Mouse (Mus musculus): ENCODE measurements around the gene Bin2. TPM values are rescaled to one million over a fixed set of nuclear protein-coding genes. Genes with fewer than 3 reads are reported as not detected.

The Bin2 gene
- polyA plus RNA-seq, 1 experiment = 101 TPM

- peak overlapping the region; percentile 92 for H3K27ac ChIP-seq (ENCODE audit: insufficient read depth, low read length)
- no peaks in the 10 kb centered on the region for H3K27me3 ChIP-seq (ENCODE audit: control insufficient read depth, insufficient read depth, low read length)
- H3K4me3 ChIP-seq (ENCODE audit: extremely low read depth, insufficient read depth, insufficient read length) = peak overlapping the region; percentile 79
- WGBS = 41% methylated on average over 5 of the region's 5 CpGs
- H3K36me3 ChIP-seq (ENCODE audit: control insufficient read depth, insufficient read depth, low read length) = no peaks in the 10 kb centered on the region; the same call in 1 of the 2 replicates
- peaks cover 23% of the 10 kb centered on the region; the same call in 1 of the 2 replicates for H3K4me1 ChIP-seq (ENCODE audit: control insufficient read depth, insufficient read depth, insufficient read length)
- peak; percentile 34 to 40 for DNase-seq (ENCODE audit: low read depth in 1 of 2, low spot score in 2 of 2)
- no peak for TF ChIP-seq POLR2A (IDR thresholded peaks at IDR 0.05; ENCODE audit: low read depth, low read length)
- TF ChIP-seq CTCF (IDR thresholded peaks at IDR 0.05; ENCODE audit: extremely low read depth, insufficient read depth, insufficient read length, insufficient replicate concordance) = no peak
Observed at GRCm38 (mm10) chr15:100667871-100668545, 1.3 kb downstream of the Bin2 start.

GRCm38 (mm10) chr15:100667420-100667819 lies 1.9 kb downstream of the Bin2 start:
- TF ChIP-seq CTCF (IDR thresholded peaks at IDR 0.05; ENCODE audit: extremely low read depth, insufficient read depth, insufficient read length, insufficient replicate concordance) (no peak), POLR2A (IDR thresholded peaks at IDR 0.05; ENCODE audit: low read depth, low read length) (no peak)
- Histone ChIP-seq H3K27me3 (ENCODE audit: control insufficient read depth, insufficient read depth, low read length) (no peaks in the 10 kb centered on the region), H3K4me3 (ENCODE audit: extremely low read depth, insufficient read depth, insufficient read length) (peak overlapping the region; percentile 79), H3K36me3 (ENCODE audit: control insufficient read depth, insufficient read depth, low read length) (no peaks in the 10 kb centered on the region; the same call in 1 of the 2 replicates), H3K4me1 (ENCODE audit: control insufficient read depth, insufficient read depth, insufficient read length) (peaks cover 25% of the 10 kb centered on the region; the same call in 1 of the 2 replicates), H3K27ac (ENCODE audit: insufficient read depth, low read length) (peak overlapping the region; percentile 92)
- no peak for DNase-seq (ENCODE audit: low read depth in 1 of 2, low spot score in 2 of 2)
- 29% methylated on average over 6 of the region's 6 CpGs for WGBS

GRCm38 (mm10) chr15:100666851-100667250 lies 2.5 kb downstream of the Bin2 start:
- peaks cover 25% of the 10 kb centered on the region; the same call in 1 of the 2 replicates for H3K4me1 ChIP-seq (ENCODE audit: control insufficient read depth, insufficient read depth, insufficient read length)
- H3K27ac ChIP-seq (ENCODE audit: insufficient read depth, low read length) = peak overlapping the region; percentile 92
- peak overlapping the region; percentile 79 for H3K4me3 ChIP-seq (ENCODE audit: extremely low read depth, insufficient read depth, insufficient read length)
- TF ChIP-seq CTCF (IDR thresholded peaks at IDR 0.05; ENCODE audit: extremely low read depth, insufficient read depth, insufficient read length, insufficient replicate concordance) = no peak
- no peak for TF ChIP-seq POLR2A (IDR thresholded peaks at IDR 0.05; ENCODE audit: low read depth, low read length)
- WGBS = 10% methylated on average over 12 of the region's 12 CpGs
- DNase-seq (ENCODE audit: low read depth in 1 of 2, low spot score in 2 of 2) = no peak
- H3K36me3 ChIP-seq (ENCODE audit: control insufficient read depth, insufficient read depth, low read length) = peaks cover 2% of the 10 kb centered on the region
- H3K27me3 ChIP-seq (ENCODE audit: control insufficient read depth, insufficient read depth, low read length) = no peaks in the 10 kb centered on the region

GRCm38 (mm10) chr15:100666219-100666696 lies 3.1 kb downstream of the Bin2 start:
- peak overlapping the region; percentile 92 for H3K27ac ChIP-seq (ENCODE audit: insufficient read depth, low read length)
- TF ChIP-seq POLR2A (IDR thresholded peaks at IDR 0.05; ENCODE audit: low read depth, low read length) = no peak
- TF ChIP-seq CTCF (IDR thresholded peaks at IDR 0.05; ENCODE audit: extremely low read depth, insufficient read depth, insufficient read length, insufficient replicate concordance) = no peak
- peak in 1 of 2 experiments; percentile 43 for DNase-seq (ENCODE audit: low read depth in 1 of 2, low spot score in 2 of 2)
- H3K36me3 ChIP-seq (ENCODE audit: control insufficient read depth, insufficient read depth, low read length) = peaks cover 4% of the 10 kb centered on the region
- H3K4me1 ChIP-seq (ENCODE audit: control insufficient read depth, insufficient read depth, insufficient read length) = peaks cover 25% of the 10 kb centered on the region; the same call in 1 of the 2 replicates
- 1% methylated on average over 7 of the region's 7 CpGs for WGBS
- peak overlapping the region; percentile 40 for H3K4me3 ChIP-seq (ENCODE audit: extremely low read depth, insufficient read depth, insufficient read length)
- H3K27me3 ChIP-seq (ENCODE audit: control insufficient read depth, insufficient read depth, low read length) = no peaks in the 10 kb centered on the region

- H3K27me3 ChIP-seq (ENCODE audit: control insufficient read depth, insufficient read depth, low read length) = no peaks in the 10 kb centered on the region
- peaks cover 25% of the 10 kb centered on the region; the same call in 1 of the 2 replicates for H3K4me1 ChIP-seq (ENCODE audit: control insufficient read depth, insufficient read depth, insufficient read length)
- peaks cover 5% of the 10 kb centered on the region for H3K36me3 ChIP-seq (ENCODE audit: control insufficient read depth, insufficient read depth, low read length)
- peak overlapping the region; percentile 40 for H3K4me3 ChIP-seq (ENCODE audit: extremely low read depth, insufficient read depth, insufficient read length)
- peak in 1 of 2 experiments; percentile 18 for DNase-seq (ENCODE audit: low read depth in 1 of 2, low spot score in 2 of 2)
- TF ChIP-seq CTCF (IDR thresholded peaks at IDR 0.05; ENCODE audit: extremely low read depth, insufficient read depth, insufficient read length, insufficient replicate concordance) = no peak
- TF ChIP-seq POLR2A (IDR thresholded peaks at IDR 0.05; ENCODE audit: low read depth, low read length) = no peak
- WGBS = 31% methylated on average over 9 of the region's 9 CpGs
- peak overlapping the region; percentile 92 for H3K27ac ChIP-seq (ENCODE audit: insufficient read depth, low read length)
Observed at GRCm38 (mm10) chr15:100665411-100666218, 3.7 kb downstream of the Bin2 start.

- Histone ChIP-seq H3K4me1 (ENCODE audit: control insufficient read depth, insufficient read depth, insufficient read length) (peaks cover 24% of the 10 kb centered on the region; the same call in 1 of the 2 replicates), H3K27ac (ENCODE audit: insufficient read depth, low read length) (peak overlapping the region; percentile 92), H3K4me3 (ENCODE audit: extremely low read depth, insufficient read depth, insufficient read length) (no peak overlapping the region), H3K27me3 (ENCODE audit: control insufficient read depth, insufficient read depth, low read length) (no peaks in the 10 kb centered on the region), H3K36me3 (ENCODE audit: control insufficient read depth, insufficient read depth, low read length) (peaks cover 6% of the 10 kb centered on the region)
- TF ChIP-seq POLR2A (IDR thresholded peaks at IDR 0.05; ENCODE audit: low read depth, low read length) = no peak
- no peak for TF ChIP-seq CTCF (IDR thresholded peaks at IDR 0.05; ENCODE audit: extremely low read depth, insufficient read depth, insufficient read length, insufficient replicate concordance)
- DNase-seq (ENCODE audit: low read depth in 1 of 2, low spot score in 2 of 2) = peak; percentile 82 to 84
- 21% methylated on average over 9 of the region's 9 CpGs for WGBS
Observed at GRCm38 (mm10) chr15:100664813-100665274, 4.5 kb downstream of the Bin2 start.
